Mouse (Mus musculus): ENCODE measurements around the gene Pemt.

GRCm38 (mm10) chr11:60086676-60087075 is 40.4 kb upstream of the Pemt start:
- no peak for TF ChIP-seq POLR2A (IDR thresholded peaks at IDR 0.05; ENCODE audit: insufficient read length, low read depth)
- no peak for TF ChIP-seq MYOD1 (IDR thresholded peaks at IDR 0.05; ENCODE audit: control insufficient read depth in 1 of 3, insufficient read length in 2 of 3, low read depth in 2 of 3)
- TF ChIP-seq POLR2AphosphoS2 (IDR thresholded peaks at IDR 0.05; ENCODE audit: insufficient read length, low read depth) = no peak
- TF ChIP-seq MAX (IDR thresholded peaks at IDR 0.05; ENCODE audit: low read depth) = no peak
- no peak for TF ChIP-seq CEBPB (IDR thresholded peaks at IDR 0.05; ENCODE audit: insufficient read depth, poor library complexity, severe bottlenecking)
- no peak for TF ChIP-seq E2F4 (IDR thresholded peaks at IDR 0.05; ENCODE audit: insufficient read depth)
